Mouse (Mus musculus) megakaryocyte, embryonic 14.5 days (primary cell): ENCODE results near the gene Shox2.

ENCODE experiments used
- FLI1 ChIP-seq: IDR thresholded peaks from 2 replicates; pipeline ENCODE4 v1.6.1; 2012; ENCODE audit warnings: low read length, inconsistent platforms, mixed read lengths
- GATA1 ChIP-seq: IDR thresholded peaks from 3 replicates; pipeline ENCODE4 v1.6.1; 2012; ENCODE audit warnings: mixed read lengths, low read length, inconsistent platforms, borderline replicate concordance

GRCm38 (mm10) chr3:66964884-66965283 lies 16.7 kb downstream of the Shox2 start:
- TF ChIP-seq GATA1, result no peak
- no peak for TF ChIP-seq FLI1
